Mouse (Mus musculus) hindbrain, embryonic 16.5 days (tissue): ENCODE measurements around the gene Arl15. TPM values are rescaled to one million over a fixed set of nuclear protein-coding genes. Genes with fewer than 3 reads are reported as not detected.

Experiments used
- ATAC-seq: fragments of 200-750 bp; cut with Nextera tagmentation; 2 replicates; pipeline ENCODE4 v1.8.0; 2017; ENCODE audit warnings: moderate TSS enrichment, moderate library complexity
- H3K27ac ChIP-seq: fragments of 300-500 bp; sonication (generic); 2 replicates; pipeline ENCODE4 v1.5.1; 2014; ENCODE audit warnings: low read depth, mild to moderate bottlenecking, control low read depth, low read length, moderate library complexity
- H3K27me3 ChIP-seq: fragments of 300-500 bp; sonication (generic); replicated peaks from 2 replicates; pipeline ENCODE4 v1.6.1; 2014; ENCODE audit warnings: low read length; ENCODE audit not compliant: control insufficient read depth, insufficient read depth
- H3K36me3 ChIP-seq: fragments of 300-500 bp; sonication (generic); 2 replicates; pipeline ENCODE4 v1.6.1; 2014; ENCODE audit warnings: mild to moderate bottlenecking, low read length, moderate library complexity, mixed read lengths; ENCODE audit not compliant: control insufficient read depth, insufficient read depth
- H3K4me1 ChIP-seq: fragments of 300-500 bp; sonication (generic); 2 replicates; pipeline ENCODE4 v1.6.1; 2014; ENCODE audit warnings: low read depth, low read length; ENCODE audit not compliant: control insufficient read depth, insufficient read depth
- H3K4me2 ChIP-seq: fragments of 300-500 bp; sonication (generic); 2 replicates; pipeline ENCODE4 v1.6.1; 2014; ENCODE audit warnings: mild to moderate bottlenecking, low read length, control low read depth, moderate library complexity
- H3K4me3 ChIP-seq: fragments of 300-500 bp; sonication (generic); 2 replicates; pipeline ENCODE4 v1.5.1; 2014; ENCODE audit warnings: mild to moderate bottlenecking, low read length, control low read depth, moderate library complexity
- H3K9ac ChIP-seq: fragments of 300-500 bp; sonication (generic); 2 replicates; pipeline ENCODE4 v1.6.1; 2014; ENCODE audit warnings: low read depth, mild to moderate bottlenecking, control low read depth, low read length, moderate library complexity
- H3K9me3 ChIP-seq: fragments of 300-500 bp; sonication (generic); 2 replicates; pipeline ENCODE4 v1.6.1; 2014; ENCODE audit warnings: mild to moderate bottlenecking, low read length, moderate library complexity; ENCODE audit not compliant: control insufficient read depth
- WGBS: fragments of 180-500 bp; shearing (Covaris S2); extraction: QIAGEN DNeasy Blood & Tissue Kit; methylation state at CpG from one replicate; pipeline ENCODE4 v1.1.7; 2014; 5-methylcytosine and 5-hydroxymethylcytosine counted together
- polyA plus RNA-seq: library from polyadenylated mRNA; unstranded; fragments of >200 nt; fragmentation: Nextera tagmentation; extraction: Ambion mirVana; gene quantifications from 2 replicates; pipeline ENCODE4 v1.2.1, GENCODE M21; 2015

Gene Arl15
- polyA plus RNA-seq, 1 experiment from 2014 or later = 21.5 TPM

DNA sequence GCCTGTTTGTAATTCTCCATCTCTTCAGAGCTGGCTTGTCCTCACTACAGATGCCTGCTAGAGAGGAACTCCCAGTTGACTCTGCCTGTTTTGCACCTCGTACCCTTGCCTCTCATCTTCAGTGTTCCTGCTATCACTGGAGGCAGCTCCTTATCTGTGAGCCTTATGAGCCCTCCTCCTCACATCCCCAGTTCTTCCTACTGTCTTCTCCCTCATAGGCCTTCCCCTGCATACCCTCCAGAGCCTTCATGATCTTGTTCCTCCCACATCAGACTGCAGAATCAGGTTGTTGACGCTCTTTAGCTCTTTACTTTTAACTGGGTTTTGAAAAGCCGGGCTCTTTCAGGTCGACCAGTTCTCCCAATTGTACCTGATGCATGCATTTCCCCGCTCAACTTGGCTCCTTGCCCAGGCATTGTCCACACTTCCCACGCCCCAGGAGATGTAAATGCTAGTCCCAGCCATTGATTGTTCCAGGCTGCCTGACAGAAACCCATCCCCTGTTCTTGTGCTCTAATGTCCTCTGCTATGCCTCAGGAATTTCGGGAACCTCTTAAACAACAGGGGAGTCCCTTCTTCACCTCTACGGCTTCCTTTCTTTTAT, 56.2 kb downstream of the Arl15 start:
- 77% methylated on average over 8 of the region's 8 CpGs for WGBS
- ATAC-seq = no peak

DNA sequence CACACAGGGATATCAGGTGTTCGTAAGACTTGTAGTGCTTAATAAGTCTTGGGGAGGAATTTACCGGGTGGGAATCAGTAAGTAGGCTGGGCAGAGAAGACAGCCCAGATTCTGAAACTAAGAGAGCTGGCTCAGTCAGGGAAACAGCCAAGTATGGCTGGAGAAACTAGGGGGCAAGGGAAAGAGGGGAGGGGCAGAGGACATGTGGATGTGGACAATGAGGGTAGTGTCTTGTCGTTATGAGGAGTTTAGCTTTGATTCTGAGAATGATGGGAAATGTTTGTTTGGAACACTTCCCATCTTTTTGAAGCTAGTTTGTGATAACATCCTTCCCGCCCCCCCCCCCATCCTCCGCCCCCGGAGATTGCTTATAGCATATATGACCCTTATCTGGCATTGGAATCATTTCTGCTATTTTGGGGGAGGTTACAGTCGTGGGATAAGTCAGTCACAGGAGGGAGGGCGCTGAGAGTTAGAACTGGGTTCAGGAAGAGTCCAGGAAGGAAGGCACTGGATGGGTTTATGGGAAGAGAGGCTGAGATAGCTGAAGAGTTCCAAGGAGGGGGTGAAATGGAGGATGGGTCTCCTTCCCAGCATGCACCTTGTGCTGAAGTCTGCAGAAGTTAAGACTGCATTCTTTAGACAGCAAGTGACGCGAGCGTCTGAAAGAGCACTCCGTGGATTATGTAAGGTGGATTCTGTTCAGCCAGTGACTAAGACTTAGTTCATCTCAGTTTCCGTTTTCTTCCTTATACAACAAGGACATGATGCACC, 57.5 kb downstream of the Arl15 start:
- Histone ChIP-seq H3K27ac (no peak overlapping the region), H3K4me1 (no peaks in the 10 kb centered on the region), H3K27me3 (no peaks in the 10 kb centered on the region), H3K9ac (no peak overlapping the region), H3K4me3 (no peak overlapping the region), H3K9me3 (no peaks in the 10 kb centered on the region), H3K36me3 (no peaks in the 10 kb centered on the region), H3K4me2 (no peak overlapping the region)
- WGBS = 88% methylated on average over 13 of the region's 13 CpGs
- ATAC-seq = no peak

More for the DNA sequence above, 56.2 kb downstream of the Arl15 start:
- no peak overlapping the region for H3K4me2 ChIP-seq
- H3K36me3 ChIP-seq = no peaks in the 10 kb centered on the region
- H3K27me3 ChIP-seq = no peaks in the 10 kb centered on the region
- H3K4me1 ChIP-seq = 0 out of 2 replicates have a peak, but pooled peaks cover under 1% of the 10 kb centered on the region
- H3K27ac ChIP-seq = no peak overlapping the region
- no peak overlapping the region for H3K9ac ChIP-seq
- no peaks in the 10 kb centered on the region for H3K9me3 ChIP-seq
- H3K4me3 ChIP-seq = no peak overlapping the region

DNA sequence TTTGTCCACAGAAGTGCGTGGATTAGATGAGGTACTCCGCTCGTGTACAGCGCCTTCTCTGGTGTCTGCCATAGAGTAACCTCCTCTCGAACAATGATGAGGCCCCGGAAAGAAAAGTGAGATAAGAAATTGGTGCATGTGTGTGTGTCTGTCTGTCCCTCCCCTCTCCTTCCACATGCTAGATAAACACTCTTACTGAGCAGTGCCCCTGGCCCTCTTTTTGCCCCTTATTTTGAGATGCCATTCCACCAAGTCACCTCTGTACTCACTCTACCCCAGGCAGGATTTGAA, 58.0 kb downstream of the Arl15 start:
- no peaks in the 10 kb centered on the region for H3K27me3 ChIP-seq
- ATAC-seq = no peak
- no peaks in the 10 kb centered on the region for H3K36me3 ChIP-seq
- no peak overlapping the region for H3K4me2 ChIP-seq
- 94% methylated on average over 6 of the region's 6 CpGs for WGBS
- no peak overlapping the region for H3K4me3 ChIP-seq
- H3K9me3 ChIP-seq = no peaks in the 10 kb centered on the region
- no peak overlapping the region for H3K9ac ChIP-seq
- no peaks in the 10 kb centered on the region for H3K4me1 ChIP-seq
- H3K27ac ChIP-seq = no peak overlapping the region

DNA sequence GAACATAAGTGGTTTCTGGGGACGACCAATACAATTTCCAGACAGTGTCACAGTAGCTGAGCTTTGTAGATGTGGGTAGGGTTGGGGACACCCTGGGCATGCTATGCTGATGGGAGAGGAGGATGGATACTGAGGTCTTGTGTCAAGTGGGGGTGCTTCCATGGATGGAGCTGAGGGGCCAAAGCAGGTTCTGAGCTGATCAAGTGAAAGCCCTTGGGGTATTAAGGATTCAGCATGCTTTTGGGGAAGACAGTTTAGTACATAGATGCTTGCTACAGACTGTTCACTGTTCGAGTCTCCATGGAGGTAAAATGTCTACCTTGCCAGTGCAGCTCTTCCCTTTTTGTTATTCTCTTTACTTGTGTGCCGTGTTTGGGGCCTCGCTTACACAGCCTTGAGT, 59.8 kb downstream of the Arl15 start:
- no peaks in the 10 kb centered on the region for H3K9me3 ChIP-seq
- no peak overlapping the region for H3K27ac ChIP-seq
- no peaks in the 10 kb centered on the region for H3K36me3 ChIP-seq
- H3K9ac ChIP-seq = no peak overlapping the region
- 92% methylated on average over 4 of the region's 4 CpGs for WGBS
- H3K4me2 ChIP-seq = no peak overlapping the region
- no peaks in the 10 kb centered on the region; the same call in 1 of the 2 replicates for H3K4me1 ChIP-seq
- H3K4me3 ChIP-seq = no peak overlapping the region
- no peaks in the 10 kb centered on the region for H3K27me3 ChIP-seq
- no peak for ATAC-seq

DNA sequence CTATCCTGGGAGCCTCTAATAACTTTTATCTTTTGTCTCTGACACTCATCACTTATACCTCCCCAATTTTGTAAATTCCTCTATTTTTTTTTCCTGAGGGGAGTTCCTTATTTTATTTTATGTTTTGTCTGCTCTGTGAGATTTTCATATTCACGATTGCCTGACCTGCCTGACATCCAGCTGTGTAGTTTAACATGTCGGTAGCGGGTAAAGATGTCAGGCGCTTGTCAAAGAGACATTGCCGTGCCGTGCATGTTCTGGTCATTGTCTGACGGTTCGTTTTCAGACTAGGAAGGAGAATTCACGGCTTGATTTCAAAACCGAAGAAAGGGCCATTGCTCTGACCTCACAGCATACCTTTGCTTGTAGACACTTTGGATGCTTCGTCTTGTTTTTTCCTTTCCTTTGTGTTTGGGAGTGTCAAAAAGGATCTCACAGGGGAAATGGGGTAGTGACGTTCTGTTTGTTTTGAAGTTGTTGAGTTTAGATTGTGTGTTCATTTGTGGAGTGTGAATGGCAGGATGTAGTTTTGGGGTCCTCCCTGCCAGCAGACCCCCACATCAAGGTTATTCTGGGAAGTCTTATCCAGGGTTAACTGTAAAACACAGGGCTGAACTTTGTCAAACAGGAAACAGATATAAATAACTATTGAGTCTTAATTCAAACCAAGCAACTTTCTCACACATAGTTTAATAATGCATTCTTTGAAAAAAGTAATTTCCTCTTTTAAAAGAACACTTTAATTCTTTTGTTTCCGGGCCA, 60.4 kb downstream of the Arl15 start:
- Histone ChIP-seq H3K27me3 (no peaks in the 10 kb centered on the region), H3K36me3 (no peaks in the 10 kb centered on the region), H3K4me2 (no peak overlapping the region), H3K4me1 (no peaks in the 10 kb centered on the region; the same call in 1 of the 2 replicates), H3K4me3 (no peak overlapping the region), H3K27ac (no peak overlapping the region), H3K9ac (no peak overlapping the region), H3K9me3 (no peaks in the 10 kb centered on the region)
- ATAC-seq = no peak
- WGBS = 75% methylated on average over 13 of the region's 13 CpGs

DNA sequence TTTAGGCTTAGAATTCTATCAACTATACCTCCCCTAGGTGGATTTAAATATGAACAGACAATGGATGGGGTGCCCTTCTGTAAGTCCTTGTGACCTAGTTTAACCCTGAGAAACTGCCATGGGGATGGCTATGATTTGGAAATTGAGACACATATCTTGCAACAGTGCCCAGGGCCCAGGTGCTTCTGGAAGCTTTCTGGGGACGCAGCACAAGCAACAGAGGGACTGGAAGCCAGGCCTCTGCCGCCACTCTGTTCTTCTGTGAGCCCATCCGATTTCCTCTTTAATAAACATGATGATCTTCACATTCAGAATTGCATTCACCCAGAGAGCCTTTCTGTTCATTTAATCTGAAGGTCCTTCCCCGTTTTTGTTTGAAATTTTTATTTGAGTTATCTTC, 62.6 kb downstream of the Arl15 start:
- WGBS = 80% methylated on average over 4 of the region's 4 CpGs
- H3K36me3 ChIP-seq = no peaks in the 10 kb centered on the region
- H3K4me3 ChIP-seq = no peak overlapping the region
- H3K27me3 ChIP-seq = no peaks in the 10 kb centered on the region
- no peak overlapping the region for H3K27ac ChIP-seq
- peaks cover 3% of the 10 kb centered on the region for H3K4me1 ChIP-seq
- no peak overlapping the region for H3K9ac ChIP-seq
- no peak overlapping the region for H3K4me2 ChIP-seq
- H3K9me3 ChIP-seq = no peaks in the 10 kb centered on the region
- ATAC-seq = no peak

DNA sequence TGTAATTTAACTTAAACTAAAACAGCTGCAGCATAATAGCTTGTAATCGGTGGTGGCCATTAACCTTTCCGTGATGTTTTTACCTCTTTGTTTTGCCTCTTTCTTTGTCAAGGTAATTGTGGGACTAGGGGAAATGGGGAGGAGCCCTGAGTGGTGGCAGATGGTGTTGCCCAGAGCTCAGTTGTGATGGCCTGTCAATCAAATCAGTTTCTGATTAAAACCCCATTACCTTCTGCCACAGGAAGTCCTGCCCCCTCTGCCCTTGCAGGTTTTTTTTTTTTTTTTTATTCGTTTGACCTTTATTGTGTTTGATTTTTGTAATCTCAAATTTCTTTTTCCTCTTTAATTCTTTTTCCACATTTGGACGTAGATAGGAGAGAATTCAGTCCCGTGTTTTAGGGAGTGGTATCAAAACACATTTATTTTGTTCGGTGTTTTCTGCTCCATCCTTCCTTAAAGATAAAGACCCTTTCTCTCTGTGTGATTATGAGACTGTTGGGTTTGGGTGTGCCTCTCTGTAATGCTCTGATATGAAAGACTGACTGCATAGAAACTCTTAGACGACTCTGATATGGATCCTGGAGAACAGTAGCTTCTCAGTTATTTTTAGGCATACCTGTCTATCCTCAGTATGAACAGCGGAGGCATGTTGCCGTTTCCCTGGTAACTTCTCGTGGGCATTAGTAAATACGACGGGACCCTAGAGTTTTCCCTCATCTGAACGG, 64.5 kb downstream of the Arl15 start:
- ATAC-seq = peak; percentile 41; the same call in 1 of the 2 replicates
- no peak overlapping the region for H3K4me3 ChIP-seq
- H3K9me3 ChIP-seq = no peaks in the 10 kb centered on the region
- H3K27ac ChIP-seq = no peak overlapping the region
- peak overlapping the region; percentile 41 for H3K4me2 ChIP-seq
- no peak overlapping the region for H3K9ac ChIP-seq
- peaks cover 3% of the 10 kb centered on the region for H3K4me1 ChIP-seq
- 52% methylated on average over 13 of the region's 13 CpGs for WGBS
- H3K36me3 ChIP-seq = no peaks in the 10 kb centered on the region
- no peaks in the 10 kb centered on the region for H3K27me3 ChIP-seq

DNA sequence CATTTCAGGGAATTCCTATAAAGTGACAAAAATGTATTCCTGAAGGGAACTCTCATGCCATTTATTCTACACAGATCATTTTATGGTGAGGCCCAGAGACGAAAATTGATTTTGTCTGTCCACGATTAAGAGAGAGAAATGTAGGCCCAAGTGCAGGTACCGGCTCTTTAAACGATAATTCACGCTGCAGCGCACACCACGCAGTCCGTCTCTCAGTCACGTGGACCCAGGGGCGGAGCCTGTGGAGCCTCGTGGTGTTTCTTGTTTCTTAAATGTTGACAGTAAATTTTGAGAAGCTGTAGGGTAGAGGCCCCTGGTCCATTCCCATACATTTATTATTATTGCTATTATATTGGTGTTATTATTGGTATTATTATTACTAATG, 65.1 kb downstream of the Arl15 start:
- no peak overlapping the region for H3K27ac ChIP-seq
- peak; percentile 44; the same call in 1 of the 2 replicates for ATAC-seq
- no peaks in the 10 kb centered on the region for H3K36me3 ChIP-seq
- H3K4me3 ChIP-seq = no peak overlapping the region
- H3K27me3 ChIP-seq = no peaks in the 10 kb centered on the region
- WGBS = 64% methylated on average over 11 of the region's 11 CpGs
- H3K9me3 ChIP-seq = no peaks in the 10 kb centered on the region
- peaks cover 3% of the 10 kb centered on the region for H3K4me1 ChIP-seq
- no peak overlapping the region for H3K9ac ChIP-seq
- H3K4me2 ChIP-seq = peak overlapping the region; percentile 41

DNA sequence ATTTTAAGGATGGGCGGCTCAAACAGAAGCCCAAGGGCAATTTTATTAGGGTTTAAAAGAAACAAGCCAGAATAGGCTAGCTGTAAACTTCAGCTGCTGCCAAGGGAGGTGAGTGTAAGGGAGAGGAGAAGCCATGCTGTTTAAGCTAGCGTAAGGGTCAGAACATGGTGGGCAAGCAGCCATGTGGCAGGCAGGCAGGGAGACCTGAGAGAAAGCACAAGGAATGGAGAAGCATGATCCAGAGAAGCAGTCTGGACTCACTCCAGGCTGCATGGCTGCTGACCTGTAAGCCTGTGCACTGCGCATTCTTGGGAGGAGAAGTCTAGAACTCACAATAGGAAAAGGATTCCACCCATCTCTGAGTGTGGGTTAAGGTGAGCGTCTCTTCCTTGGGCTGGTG, 66.5 kb downstream of the Arl15 start:
- 65% methylated on average over 4 of the region's 4 CpGs for WGBS

More for the DNA sequence above, 66.5 kb downstream of the Arl15 start:
- Histone ChIP-seq H3K4me1 (peaks cover 3% of the 10 kb centered on the region), H3K4me3 (no peak overlapping the region), H3K36me3 (no peaks in the 10 kb centered on the region), H3K9ac (no peak overlapping the region), H3K4me2 (no peak overlapping the region), H3K27me3 (no peaks in the 10 kb centered on the region), H3K9me3 (no peaks in the 10 kb centered on the region), H3K27ac (no peak overlapping the region)
- no peak for ATAC-seq
